Mouse (Mus musculus) lung, adult 2 months (tissue): ENCODE measurements around the gene Ampd1.

ENCODE experiments used
- CTCF ChIP-seq: fragments of 200-500 bp; IDR thresholded peaks from 2 replicates; pipeline ENCODE4 v1.5.1; 2011; ENCODE audit warnings: mild to moderate bottlenecking, low read length, control low read depth; ENCODE audit not compliant: insufficient read depth
- POLR2A ChIP-seq: fragments of 200-500 bp; IDR thresholded peaks from 2 replicates; pipeline ENCODE4 v1.6.1; 2011; ENCODE audit warnings: low read depth, mild to moderate bottlenecking, control low read depth, low read length, borderline replicate concordance; ENCODE audit errors: extremely low read depth

- TF ChIP-seq CTCF, result no peak
- TF ChIP-seq POLR2A, result no peak
Observed at GRCm38 (mm10) chr3:103127721-103128120, 53.9 kb downstream of the Ampd1 start.
